14 mouse cellular contexts compared by ENCODE assay signal in the genomic region with DNA sequence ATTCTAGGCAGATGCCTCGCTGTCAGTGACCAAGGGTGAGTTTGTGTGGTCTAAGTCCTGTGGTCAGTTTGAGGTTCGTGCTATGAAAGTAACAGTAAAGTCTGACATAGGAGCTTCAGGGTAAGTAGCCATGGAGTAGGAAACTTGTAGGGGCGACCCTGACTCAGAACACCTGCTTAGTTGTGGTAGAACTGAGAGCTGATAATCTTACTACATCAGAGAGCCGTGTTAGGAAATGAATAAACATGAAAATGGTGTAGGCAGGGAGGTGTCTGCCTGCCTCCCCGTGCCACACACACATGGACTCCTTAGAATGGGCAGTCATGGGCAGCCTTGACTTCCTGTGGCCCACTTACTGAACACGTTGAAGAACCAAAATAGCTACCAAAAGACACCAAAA.
"Had no signal": no experiment of that assay in that cellular context is flagged by ENCODE, and none has a peak within 500 bp of the region (broad histone marks: within the 10 kb centered on the region; RNA-seq: fewer than 3 reads in every experiment).

No protein-coding gene starts in this region.

- H3K4me3 ChIP-seq: megakaryocyte, embryonic 14.5 days; midbrain, embryonic 13.5 days; midbrain, embryonic 15.5 days; neural tube, embryonic 13.5 days; neural tube, embryonic 15.5 days had no signal

- H3K27me3 ChIP-seq: midbrain, embryonic 13.5 days; midbrain, embryonic 15.5 days; neural tube, embryonic 13.5 days; neural tube, embryonic 15.5 days had no signal

- H3K36me3 ChIP-seq: midbrain, embryonic 13.5 days; midbrain, embryonic 15.5 days; neural tube, embryonic 13.5 days; neural tube, embryonic 15.5 days had no signal

- DNase-seq: lung, adult 18-20 months; lung, embryonic 14.5 days; lung, postnatal 10 days; right cerebral cortex, postnatal 14 days; spleen, adult 18-20 months; thymus, adult 18-20 months; thymus, postnatal 14 days; thymus, postnatal 36 days had no signal

- H3K27ac ChIP-seq: liver, embryonic 14.5 days; midbrain, embryonic 13.5 days; midbrain, embryonic 15.5 days; neural tube, embryonic 13.5 days; neural tube, embryonic 15.5 days had no signal
